8 mouse cellular contexts compared by ENCODE assay signal in the genomic region with DNA sequence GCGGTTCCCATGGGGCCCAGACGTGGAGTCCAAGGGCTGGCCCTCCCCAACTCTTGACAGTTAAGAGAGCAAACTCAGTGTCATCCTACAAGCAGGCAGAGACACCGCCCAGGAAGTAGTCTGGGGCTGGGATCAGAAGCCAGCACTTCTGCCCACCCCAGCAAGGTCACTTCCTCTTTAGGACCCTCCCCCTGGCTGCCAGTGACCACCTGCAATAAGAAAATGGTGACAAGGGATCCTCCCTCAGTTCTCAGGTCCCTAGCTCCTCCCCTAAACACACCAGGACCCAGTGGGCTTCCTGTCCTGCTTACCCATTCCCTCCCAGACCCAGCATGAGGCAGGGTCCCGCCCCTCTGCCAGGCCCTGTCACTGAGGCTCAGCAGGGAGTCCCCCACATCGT. TPM values are rescaled to one million over a fixed set of nuclear protein-coding genes. Genes with fewer than 3 reads are reported as not detected.
DNase-seq lines count a peak whose midpoint lies in the region; ATAC-seq and TF ChIP-seq lines count a peak whose summit lies in the region.
"Had no signal": no experiment of that assay in that cellular context is flagged by ENCODE, and none has a peak within 500 bp of the region (broad histone marks: within the 10 kb centered on the region; RNA-seq: fewer than 3 reads in every experiment).

No protein-coding gene starts in this region.

- peaks cover 3 to 27% of the 10 kb centered on the region in 2 experiments; a peak in 2 of 4 replicates for H3K36me3 ChIP-seq in MEL (ENCODE audit: control insufficient read depth in 1 of 2, insufficient read depth in 2 of 2, low read length in 2 of 2)
- no peaks in the 10 kb centered on the region for H3K36me3 ChIP-seq in intestine, embryonic 16.5 days (ENCODE audit: control insufficient read depth, insufficient read depth, low read length)
- no peaks in the 10 kb centered on the region for H3K36me3 ChIP-seq in thymus, adult 2 months (ENCODE audit: control insufficient read depth, insufficient read depth, low read length)
- H3K36me3 ChIP-seq: hindbrain, embryonic 15.5 days had no signal

- TF ChIP-seq EP300 in MEL (IDR thresholded peaks at IDR 0.05; ENCODE audit: low read depth in 1 of 2, low read length in 2 of 2), result peak in 1 of 2 experiments; percentile 39; a peak in 2 of 4 replicates

- no peak overlapping the region for H3K4me2 ChIP-seq in intestine, embryonic 16.5 days (ENCODE audit: low read depth, low read length)

- peaks cover 0 to 27% of the 10 kb centered on the region in 2 experiments; a peak in 3 of 4 replicates for H3K4me1 ChIP-seq in MEL (ENCODE audit: control insufficient read depth in 1 of 2, insufficient read depth in 2 of 2, low read length in 2 of 2)
- peaks cover 39% of the 10 kb centered on the region for H3K4me1 ChIP-seq in intestine, embryonic 16.5 days (ENCODE audit: control insufficient read depth, insufficient read depth, low read length)
- H3K4me1 ChIP-seq in thymus, adult 2 months (replicated peaks; ENCODE audit: control insufficient read depth, insufficient read depth, low read length), result peaks cover 36% of the 10 kb centered on the region
- H3K4me1 ChIP-seq in cerebellum, adult 2 months (ENCODE audit: control insufficient read depth, insufficient read depth, low read length), result 0 out of 2 replicates have a peak, but pooled peaks cover 3% of the 10 kb centered on the region

- ATAC-seq in common myeloid progenitor, adult 5-6 weeks (replicated peaks; ENCODE audit: low read depth, poor library complexity, severe bottlenecking), result peak; percentile 78
- no peak for ATAC-seq in intestine, embryonic 16.5 days

- no peaks in the 10 kb centered on the region for H3K27me3 ChIP-seq in MEL (ENCODE audit: control insufficient read depth in 1 of 2, insufficient read depth in 2 of 2, low read length in 2 of 2)
- no peaks in the 10 kb centered on the region for H3K27me3 ChIP-seq in intestine, embryonic 16.5 days (replicated peaks; ENCODE audit: control insufficient read depth, insufficient read depth, low read length)
- no peaks in the 10 kb centered on the region for H3K27me3 ChIP-seq in thymus, adult 2 months (ENCODE audit: control insufficient read depth, insufficient read depth, low read length)
- H3K27me3 ChIP-seq in cerebellum, adult 2 months (ENCODE audit: control insufficient read depth, insufficient read depth, low read length), result no peaks in the 10 kb centered on the region; the same call in 1 of the 2 replicates

- no peak for TF ChIP-seq RAD21 in MEL (IDR thresholded peaks at IDR 0.05; ENCODE audit: low read depth, low read length)

- DNase-seq in MEL (ENCODE audit: low read depth, low spot score), result peak; percentile 91
- DNase-seq in lung, postnatal 10 days, result peak; percentile 72
- DNase-seq in thymus, adult 2 months, result peak; percentile 42
- DNase-seq in left cerebral cortex, adult 9 months (ENCODE audit: low spot score in 2 of 2), result no peak
- no peak for DNase-seq in cerebellum, adult 2 months

- no peak for TF ChIP-seq CTCF in MEL (IDR thresholded peaks at IDR 0.05 in 2 of 3, conservative IDR thresholded peaks at IDR 0.05 in 1 of 3; ENCODE audit: control insufficient read depth in 1 of 3, insufficient read depth in 1 of 3, low read depth in 2 of 3, low read length in 3 of 3, poor library complexity in 1 of 3, severe bottlenecking in 1 of 3)
- TF ChIP-seq CTCF in thymus, adult 2 months (IDR thresholded peaks at IDR 0.05; ENCODE audit: borderline replicate concordance, control insufficient read depth, extremely low read depth, insufficient read depth, low read length, poor library complexity), result no peak
- no peak for TF ChIP-seq CTCF in cerebellum, adult 2 months (IDR thresholded peaks at IDR 0.05; ENCODE audit: borderline replicate concordance, insufficient read depth, low read depth, low read length)

- H3K27ac ChIP-seq in MEL (ENCODE audit: control insufficient read depth, low read depth, low read length), result peak overlapping the region; percentile 63
- peak overlapping the region; percentile 57 for H3K27ac ChIP-seq in intestine, embryonic 16.5 days (ENCODE audit: low read length)
- peak overlapping the region; percentile 67 for H3K27ac ChIP-seq in thymus, adult 2 months (ENCODE audit: control insufficient read depth, insufficient read depth, low read length)
- H3K27ac ChIP-seq in cerebellum, adult 2 months (ENCODE audit: insufficient read depth, low read length), result no peak overlapping the region
- H3K27ac ChIP-seq: hindbrain, embryonic 15.5 days had no signal

- peaks cover 78% of the 10 kb centered on the region for H3K79me2 ChIP-seq in MEL (ENCODE audit: control insufficient read depth, insufficient read depth, low read length, poor library complexity)

- H3K4me3 ChIP-seq in MEL (ENCODE audit: control insufficient read depth in 1 of 2, insufficient read depth in 1 of 2, low read depth in 2 of 2, low read length in 2 of 2), result peak overlapping the region in 1 of 2 experiments; percentile 8; a peak in 3 of 4 replicates
- no peak overlapping the region for H3K4me3 ChIP-seq in intestine, embryonic 16.5 days (ENCODE audit: low read length)
- no peak overlapping the region for H3K4me3 ChIP-seq in thymus, adult 2 months (ENCODE audit: control insufficient read depth, insufficient read depth, low read length)
- H3K4me3 ChIP-seq in cerebellum, adult 2 months (replicated peaks; ENCODE audit: insufficient read depth, low read depth, low read length), result no peak overlapping the region
- H3K4me3 ChIP-seq: hindbrain, embryonic 15.5 days had no signal

- H3K9ac ChIP-seq in MEL (ENCODE audit: control insufficient read depth, low read depth, low read length, poor library complexity, severe bottlenecking), result peak overlapping the region; percentile 58
- H3K9ac ChIP-seq in intestine, embryonic 16.5 days (ENCODE audit: low read depth, low read length), result peak overlapping the region; percentile 20; the same call in 1 of the 2 replicates
- H3K9ac ChIP-seq: hindbrain, embryonic 15.5 days had no signal

- no peaks in the 10 kb centered on the region for H3K9me3 ChIP-seq in MEL (replicated peaks; ENCODE audit: insufficient read depth, low read length)
- no peaks in the 10 kb centered on the region for H3K9me3 ChIP-seq in intestine, embryonic 16.5 days (ENCODE audit: control insufficient read depth, low read length)
- H3K9me3 ChIP-seq: hindbrain, embryonic 15.5 days had no signal

- WGBS in intestine, embryonic 16.5 days, result 26% methylated on average over 5 of the region's 5 CpGs
- WGBS in thymus, adult 2 months, result 4% methylated on average over 5 of the region's 5 CpGs
- 66% methylated on average over 5 of the region's 5 CpGs for WGBS in cerebellum, adult 2 months

- peak in 1 of 2 experiments; percentile 39; a peak in 1 of 4 replicates for TF ChIP-seq POLR2A in MEL (IDR thresholded peaks at IDR 0.05; ENCODE audit: control insufficient read depth in 1 of 2, insufficient read depth in 1 of 2, low read depth in 1 of 2, low read length in 2 of 2, poor library complexity in 1 of 2)
- TF ChIP-seq POLR2A in thymus, adult 2 months (IDR thresholded peaks at IDR 0.05; ENCODE audit: control insufficient read depth, extremely low read depth, insufficient read depth, low read length, poor library complexity), result no peak
- no peak for TF ChIP-seq POLR2A in cerebellum, adult 2 months (IDR thresholded peaks at IDR 0.05; ENCODE audit: borderline replicate concordance, insufficient read depth, low read length)

TF ChIP-seq in MEL, 35 proteins besides CTCF, POLR2A, EP300 and RAD21 (continues in another document):
- TF ChIP-seq MAZ (IDR thresholded peaks at IDR 0.05; ENCODE audit: low read depth, low read length) (peak; percentile 32; the same call in 1 of the 2 replicates), ZNF384 (IDR thresholded peaks at IDR 0.05; ENCODE audit: low read depth, low read length) (no peak), E2F4 (IDR thresholded peaks at IDR 0.05; ENCODE audit: borderline replicate concordance, low read depth, low read length) (no peak), HCFC1 (IDR thresholded peaks at IDR 0.05; ENCODE audit: low read depth, low read length) (peak; percentile 74), ELF1 (IDR thresholded peaks at IDR 0.05; ENCODE audit: low read depth, low read length) (peak; percentile 69), USF1 (IDR thresholded peaks at IDR 0.05; ENCODE audit: low read depth, low read length) (no peak), ETS1 (IDR thresholded peaks at IDR 0.05; ENCODE audit: low read depth, low read length) (peak; percentile 14; the same call in 1 of the 2 replicates), MXI1 (IDR thresholded peaks at IDR 0.05; ENCODE audit: low read depth, low read length) (peak; percentile 72), ZC3H11A (IDR thresholded peaks at IDR 0.05; ENCODE audit: low read depth, low read length) (no peak), MYC (IDR thresholded peaks at IDR 0.05; ENCODE audit: low read depth, low read length) (peak; percentile 24; the same call in 1 of the 2 replicates), NRF1 (IDR thresholded peaks at IDR 0.05; ENCODE audit: insufficient read depth, low read depth, low read length, poor library complexity, severe bottlenecking) (no peak)

RNA-seq across cellular contexts. Expression of gene Piezo1, which starts 3.3 kb away (rescaled TPM):
- total RNA-seq in MEL (2012; rRNA removed), result 144 and 155 TPM in 2 replicates
- 100 to 1,000 TPM in 1 of 2 experiments, 10 to 100 TPM in 1; 35.1 to 223 TPM for polyA plus RNA-seq in MEL (2012; ENCODE audit: insufficient read depth in 1 of 2, insufficient read length in 2 of 2, low read depth in 1 of 2, low replicate concordance in 2 of 2, missing spikeins in 1 of 2)
- 19.4 and 22.3 TPM in 2 replicates for total RNA-seq in common myeloid progenitor, adult 5-6 weeks (2017)
- polyA plus RNA-seq in intestine, embryonic 16.5 days (2015; fragmentation: Nextera tagmentation; extraction: Ambion mirVana), result 9.8 and 11.3 TPM in 2 replicates
- polyA plus RNA-seq in thymus, adult 2 months (2012; rRNA removed), result 93.6 and 106 TPM in 2 replicates
- 4.2 and 4.5 TPM in 2 replicates for polyA plus RNA-seq in cerebellum, adult 2 months (2012; rRNA removed)

RNA-seq across cellular contexts. Expression of gene Cdt1, which starts 20.0 kb away (rescaled TPM):
- 64.3 and 74.6 TPM in 2 replicates for total RNA-seq in MEL (2012; rRNA removed)
- 10 to 100 TPM in 1 of 2 experiments, not detected in 1; 84.5 TPM for polyA plus RNA-seq in MEL (2012; ENCODE audit: insufficient read depth in 1 of 2, insufficient read length in 2 of 2, low read depth in 1 of 2, low replicate concordance in 2 of 2, missing spikeins in 1 of 2)
- total RNA-seq in common myeloid progenitor, adult 5-6 weeks (2017), result 38.7 and 53.3 TPM in 2 replicates
- 36.2 and 40.0 TPM in 2 replicates for polyA plus RNA-seq in intestine, embryonic 16.5 days (2015; fragmentation: Nextera tagmentation; extraction: Ambion mirVana)
- 136 and 210 TPM in 2 replicates for polyA plus RNA-seq in thymus, adult 2 months (2012; rRNA removed)
- polyA plus RNA-seq in cerebellum, adult 2 months (2012; rRNA removed), result 7.6 and 8.8 TPM in 2 replicates

RNA-seq across cellular contexts. Expression of gene Aprt, which starts 28.9 kb away (rescaled TPM):
- total RNA-seq in MEL (2012; rRNA removed), result 239 and 243 TPM in 2 replicates
- polyA plus RNA-seq in MEL (2012; ENCODE audit: insufficient read depth in 1 of 2, insufficient read length in 2 of 2, low read depth in 1 of 2, low replicate concordance in 2 of 2, missing spikeins in 1 of 2), result 100 to 1,000 TPM in 1 of 2 experiments, not detected in 1; 287 TPM
- total RNA-seq in common myeloid progenitor, adult 5-6 weeks (2017), result 72.1 and 79.3 TPM in 2 replicates
- polyA plus RNA-seq in intestine, embryonic 16.5 days (2015; fragmentation: Nextera tagmentation; extraction: Ambion mirVana), result 736 and 778 TPM in 2 replicates
- polyA plus RNA-seq in thymus, adult 2 months (2012; rRNA removed), result 119 and 136 TPM in 2 replicates
- polyA plus RNA-seq in cerebellum, adult 2 months (2012; rRNA removed), result 52.9 and 57.4 TPM in 2 replicates

Comparison
In these comparisons a context has a peak if more than half of its experiments do, and no peak if none do; other contexts are left out.
1. DNase-seq: peak in MEL (single experiment), lung, postnatal 10 days (single experiment) and thymus, adult 2 months (single experiment); none in left cerebral cortex, adult 9 months (0 of 2) and cerebellum, adult 2 months (0 of 2).